Mouse (Mus musculus) heart, adult 2 months (tissue): ENCODE data around the gene Crtac1. TPM values are rescaled to one million over a fixed set of nuclear protein-coding genes. Genes with fewer than 3 reads are reported as not detected.

Experiments used
- DNase-seq, 2 experiments: peaks; one replicate each; pipeline ENCODE4 v3.0.0; 2021
- H3K27ac ChIP-seq: fragments of 200-600 bp; 2 replicates; pipeline ENCODE4 v1.8.1; 2022
- H3K27me3 ChIP-seq: fragments of 200-500 bp; 2 replicates; pipeline ENCODE4 v1.6.1; 2012; ENCODE audit warnings: mild to moderate bottlenecking, low read length, inconsistent platforms, mixed read lengths; ENCODE audit not compliant: control insufficient read depth, insufficient read depth
- H3K36me3 ChIP-seq: fragments of 200-500 bp; 2 replicates; pipeline ENCODE4 v1.6.1; 2012; ENCODE audit warnings: low read length, inconsistent platforms; ENCODE audit not compliant: control insufficient read depth, insufficient read depth
- H3K4me1 ChIP-seq: fragments of 200-500 bp; 2 replicates; pipeline ENCODE4 v1.6.1; 2011; ENCODE audit warnings: low read length; ENCODE audit not compliant: control insufficient read depth, insufficient read depth
- H3K4me3 ChIP-seq: fragments of 200-600 bp; 2 replicates; pipeline ENCODE4 v1.8.1; 2022
- H3K79me2 ChIP-seq: fragments of 200-500 bp; replicated peaks from 2 replicates; pipeline ENCODE4 v1.6.1; 2012; ENCODE audit warnings: mild to moderate bottlenecking, inconsistent platforms, low read length, moderate library complexity, mixed read lengths; ENCODE audit not compliant: control insufficient read depth, insufficient read depth
- H3K9ac ChIP-seq: fragments of 200-500 bp; 2 replicates; pipeline ENCODE4 v1.6.1; 2012; ENCODE audit warnings: low read depth, mild to moderate bottlenecking, control low read depth, inconsistent platforms, low read length, mixed read lengths
- CTCF ChIP-seq: fragments of 200-600 bp; IDR thresholded peaks from 2 replicates; pipeline ENCODE4 v1.8.1; 2022; ENCODE audit warnings: antibody characterized with exemption, mild to moderate bottlenecking, moderate library complexity
- EP300 ChIP-seq: fragments of 200-500 bp; IDR thresholded peaks from 2 replicates; pipeline ENCODE4 v1.6.1; 2011; ENCODE audit warnings: low read depth, low read length, control low read depth; ENCODE audit not compliant: insufficient read depth
- POLR2A ChIP-seq: fragments of 200-500 bp; IDR thresholded peaks from 2 replicates; pipeline ENCODE4 v1.6.1; 2011; ENCODE audit warnings: mild to moderate bottlenecking, low read depth, low read length, control low read depth; ENCODE audit not compliant: insufficient read depth
- WGBS: fragments of 180-500 bp; shearing (Covaris S2); methylation state at CpG from one replicate; pipeline ENCODE4 v1.1.7; 2018; 5-methylcytosine and 5-hydroxymethylcytosine counted together
- intact Hi-C: fragments of 180-260 bp; cut with DNase I; formaldehyde crosslinking; loops from one replicate; pipeline ENCODE4 v1.15.1; 2025
- polyA plus RNA-seq: library from polyadenylated mRNA; depleted of rRNA; stranded (reverse); fragments of >200 nt; gene quantifications from 2 replicates; pipeline ENCODE4 v1.2.3, GENCODE M21; 2012
- total RNA-seq, 2 experiments: library from RNA; stranded (reverse); gene quantifications; 2 replicates each; pipeline ENCODE4 v1.2.3; 2021

Gene Crtac1
- total and polyA plus RNA-seq, 3 experiments, result not detected

DNA sequence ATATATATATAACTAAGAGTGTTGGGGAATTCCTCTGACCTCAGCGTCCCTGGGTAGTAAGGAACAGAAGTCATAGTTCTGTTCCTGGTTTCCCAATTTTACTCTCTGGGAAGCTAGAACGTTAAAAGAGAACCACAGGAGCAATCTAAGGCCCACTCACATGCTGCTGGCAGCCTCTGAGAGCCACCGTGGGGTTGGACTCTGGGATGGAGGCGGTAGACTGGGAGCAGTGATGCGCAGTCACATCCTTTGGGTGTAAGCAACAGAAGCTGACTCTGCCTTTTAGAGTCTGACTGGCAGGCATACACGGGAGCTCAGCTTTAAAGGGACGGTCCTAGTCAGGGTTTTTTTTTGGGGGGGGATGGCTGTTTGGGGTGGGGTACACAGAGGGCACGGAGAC, 39.5 kb downstream of the Crtac1 start:
- Histone ChIP-seq H3K4me1 (no peaks in the 10 kb centered on the region), H3K79me2 (no peaks in the 10 kb centered on the region), H3K27ac (no peak overlapping the region), H3K27me3 (no peaks in the 10 kb centered on the region), H3K4me3 (no peak overlapping the region), H3K9ac (no peak overlapping the region), H3K36me3 (no peaks in the 10 kb centered on the region)
- TF ChIP-seq POLR2A (no peak), EP300 (no peak)
- 84% methylated on average over 8 of the region's 8 CpGs for WGBS
- no peak for DNase-seq
- intact Hi-C loops, result no loop called here

DNA sequence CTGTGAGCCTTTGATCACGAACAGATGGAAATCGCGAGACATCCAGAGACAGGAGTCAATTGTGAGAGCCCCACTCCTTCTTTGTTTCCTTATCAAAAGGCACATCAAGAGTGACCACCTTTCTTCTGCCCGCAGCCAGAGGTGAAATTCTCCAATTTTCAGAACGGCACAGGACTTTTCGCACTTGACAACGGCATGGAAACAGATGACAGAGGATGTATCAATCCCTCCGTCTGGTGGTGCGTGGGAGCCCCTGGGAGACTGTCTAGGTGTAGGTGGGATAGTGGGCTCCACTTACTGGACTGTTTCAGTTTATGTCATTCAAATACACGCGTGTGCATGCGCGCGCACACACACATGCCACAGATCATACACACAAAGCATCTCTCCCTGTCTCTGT, 42.0 kb downstream of the Crtac1 start:
- H3K27ac ChIP-seq, result no peak overlapping the region
- H3K4me3 ChIP-seq, result no peak overlapping the region
- DNase-seq, result no peak
- WGBS, result 90% methylated on average over 14 of the region's 14 CpGs
- intact Hi-C loops, result no loop called here
- H3K4me1 ChIP-seq, result no peaks in the 10 kb centered on the region
- H3K9ac ChIP-seq, result no peak overlapping the region
- no peaks in the 10 kb centered on the region; the same call in 1 of the 2 replicates for H3K27me3 ChIP-seq
- TF ChIP-seq CTCF (no peak), POLR2A (no peak), EP300 (no peak)
- H3K79me2 ChIP-seq, result no peaks in the 10 kb centered on the region
- H3K36me3 ChIP-seq, result no peaks in the 10 kb centered on the region

DNA sequence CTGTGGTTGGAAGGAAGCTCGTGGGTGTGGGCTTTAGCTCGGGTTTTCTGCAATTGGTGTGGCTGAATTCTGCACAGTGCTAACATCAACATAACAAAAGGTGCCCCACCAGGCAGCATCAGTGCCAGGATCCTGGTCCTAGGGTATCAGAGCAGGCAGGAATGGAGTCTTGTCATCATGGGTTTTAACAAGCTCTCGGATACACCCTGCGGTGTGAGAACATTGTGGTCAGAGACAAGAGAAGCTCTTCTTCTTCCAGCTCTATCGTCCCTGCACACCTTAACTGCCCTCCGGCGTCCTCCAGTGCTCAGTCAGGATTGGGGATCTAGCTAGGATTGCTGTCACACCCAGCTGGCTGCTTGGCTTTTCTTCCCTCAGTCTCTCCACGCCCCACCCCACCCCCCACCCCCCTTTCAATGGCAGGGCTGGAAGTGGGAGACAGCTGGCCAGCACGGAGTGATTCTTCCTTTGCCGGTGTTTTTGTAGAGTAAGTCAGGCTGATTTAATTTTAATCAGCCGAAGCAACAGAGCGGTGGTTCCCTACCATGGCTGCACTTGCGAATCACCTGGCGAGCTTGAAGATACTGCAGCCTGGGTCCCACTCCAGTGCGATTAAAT, 46.5 kb downstream of the Crtac1 start:
- H3K9ac ChIP-seq, result no peak overlapping the region
- H3K4me1 ChIP-seq, result no peaks in the 10 kb centered on the region
- DNase-seq, result no peak
- no peak overlapping the region for H3K27ac ChIP-seq
- no peaks in the 10 kb centered on the region for H3K79me2 ChIP-seq
- no peaks in the 10 kb centered on the region; the same call in 1 of the 2 replicates for H3K27me3 ChIP-seq
- no peaks in the 10 kb centered on the region for H3K36me3 ChIP-seq
- WGBS, result 15% methylated on average over 15 of the region's 15 CpGs
- TF ChIP-seq POLR2A, result no peak
- TF ChIP-seq CTCF, result no peak
- no peak for TF ChIP-seq EP300
- intact Hi-C loops, result no loop called here
- H3K4me3 ChIP-seq, result no peak overlapping the region

DNA sequence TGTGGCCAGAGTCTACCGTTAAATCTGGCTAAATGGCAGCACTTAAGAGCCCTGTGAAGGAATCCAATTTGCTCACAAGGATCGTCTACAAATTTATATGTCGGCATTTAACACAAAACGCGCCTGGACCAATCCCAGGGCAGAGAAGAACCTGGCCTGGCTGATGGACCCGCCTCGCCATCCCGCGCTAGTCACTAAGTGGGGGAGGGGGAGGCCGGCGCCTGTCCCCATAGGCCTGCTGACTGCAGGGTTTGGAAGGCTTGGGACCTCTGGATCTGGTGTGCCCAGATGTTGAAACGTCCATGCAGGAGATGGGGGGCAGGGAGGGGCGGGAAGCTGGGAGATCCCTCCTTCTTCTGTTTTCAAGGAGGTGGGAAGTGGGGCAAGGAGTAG, 50.6 kb downstream of the Crtac1 start:
- DNase-seq, result no peak
- Histone ChIP-seq H3K36me3 (no peaks in the 10 kb centered on the region), H3K4me3 (no peak overlapping the region), H3K27me3 (peaks cover 2% of the 10 kb centered on the region; the same call in 1 of the 2 replicates), H3K79me2 (no peaks in the 10 kb centered on the region), H3K4me1 (no peaks in the 10 kb centered on the region), H3K27ac (no peak overlapping the region), H3K9ac (no peak overlapping the region)
- intact Hi-C loops, result no loop called here
- WGBS, result 4% methylated on average over 13 of the region's 13 CpGs
- no peak for TF ChIP-seq EP300
- no peak for TF ChIP-seq CTCF
- TF ChIP-seq POLR2A, result no peak

DNA sequence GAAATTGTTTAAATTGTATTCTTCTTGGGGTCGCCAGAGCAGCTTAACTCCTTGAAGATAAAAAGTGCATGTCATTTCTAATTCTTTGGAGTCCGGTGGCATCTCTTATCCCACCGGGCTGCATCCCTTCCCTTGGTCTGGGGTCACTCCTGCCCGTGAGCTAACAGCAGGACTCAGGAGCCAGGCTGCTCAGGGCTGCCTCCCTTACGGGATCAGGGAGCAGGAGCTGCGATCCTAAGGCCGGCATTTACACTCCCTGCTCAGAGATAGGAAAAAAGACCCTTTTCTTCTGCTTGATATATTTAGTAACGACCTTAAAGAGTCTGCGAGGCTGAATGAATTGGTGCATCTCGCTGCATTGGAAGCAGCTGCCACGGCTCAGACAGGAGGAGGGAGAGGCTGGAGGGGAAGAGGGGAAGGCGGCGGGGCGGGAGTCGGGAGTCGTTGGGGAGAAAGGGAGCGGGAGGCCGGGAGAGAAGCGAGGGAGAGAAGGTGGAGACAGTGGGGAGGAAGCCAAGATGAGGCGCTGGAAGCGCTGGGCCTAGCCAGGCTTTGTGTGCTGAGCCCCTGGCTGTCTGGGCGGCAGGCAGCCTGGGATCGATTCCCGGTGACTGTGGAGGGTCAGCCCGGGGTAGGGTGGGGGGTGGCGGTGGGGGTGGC, 51.1 kb downstream of the Crtac1 start:
- intact Hi-C loops, result no loop called here
- H3K27ac ChIP-seq, result no peak overlapping the region
- H3K9ac ChIP-seq, result no peak overlapping the region
- DNase-seq, result no peak
- 3% methylated on average over 26 of the region's 26 CpGs for WGBS
- no peaks in the 10 kb centered on the region for H3K4me1 ChIP-seq
- no peak overlapping the region for H3K4me3 ChIP-seq
- TF ChIP-seq EP300, result no peak
- TF ChIP-seq CTCF, result no peak
- no peak for TF ChIP-seq POLR2A
- H3K27me3 ChIP-seq, result peaks cover 2% of the 10 kb centered on the region; the same call in 1 of the 2 replicates
- H3K36me3 ChIP-seq, result no peaks in the 10 kb centered on the region
- no peaks in the 10 kb centered on the region for H3K79me2 ChIP-seq

DNA sequence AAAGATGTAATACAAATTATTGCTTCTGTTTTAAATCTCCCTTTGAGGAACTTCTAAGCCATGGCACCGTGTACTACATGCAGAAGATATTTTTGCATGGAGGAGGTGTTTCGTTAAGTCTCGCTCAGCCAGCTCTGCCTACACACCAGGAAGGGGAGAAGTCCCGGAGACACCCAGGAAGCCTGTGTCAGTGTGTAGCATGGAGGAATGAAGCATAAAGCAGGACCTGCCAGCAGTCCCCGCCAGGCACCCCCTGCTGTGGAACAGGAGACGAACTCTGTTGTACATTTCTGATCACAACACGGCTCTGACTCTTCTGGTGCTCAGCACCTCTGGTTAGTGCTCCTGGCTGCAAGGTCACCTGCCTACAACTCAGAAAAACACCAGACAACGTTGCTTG, 51.8 kb downstream of the Crtac1 start:
- Histone ChIP-seq H3K9ac (no peak overlapping the region), H3K36me3 (no peaks in the 10 kb centered on the region), H3K79me2 (no peaks in the 10 kb centered on the region), H3K27ac (no peak overlapping the region), H3K4me3 (no peak overlapping the region), H3K4me1 (no peaks in the 10 kb centered on the region), H3K27me3 (peaks cover 2% of the 10 kb centered on the region; the same call in 1 of the 2 replicates)
- DNase-seq, result no peak
- TF ChIP-seq EP300, result no peak
- no peak for TF ChIP-seq CTCF
- TF ChIP-seq POLR2A, result no peak
- intact Hi-C loops, result no loop called here
- WGBS, result 43% methylated on average over 8 of the region's 8 CpGs
